Mouse (Mus musculus) urinary bladder, postnatal 14 days (tissue): ENCODE results near the gene Map4k4.

Source experiments
- DNase-seq: peaks from one replicate; pipeline ENCODE4 v3.0.0; 2021; ENCODE audit warnings: low spot score

Map4k4 gene

GRCm38 (mm10) chr1:40037831-40038230 is 137.1 kb downstream of the Map4k4 start:
- DNase-seq, result no peak

GRCm38 (mm10) chr1:40045686-40046085 is 145.0 kb downstream of the Map4k4 start:
- no peak for DNase-seq

- DNase-seq, result no peak
Observed at GRCm38 (mm10) chr1:40046600-40046999, 145.9 kb downstream of the Map4k4 start.

- no peak for DNase-seq
Observed at GRCm38 (mm10) chr1:40051157-40051556, 150.4 kb downstream of the Map4k4 start.

GRCm38 (mm10) chr1:40052156-40052555 is 151.4 kb downstream of the Map4k4 start:
- no peak for DNase-seq

GRCm38 (mm10) chr1:40053071-40053470 is 152.4 kb downstream of the Map4k4 start:
- DNase-seq, result no peak

GRCm38 (mm10) chr1:40055051-40055450 is 154.3 kb downstream of the Map4k4 start:
- DNase-seq, result no peak

GRCm38 (mm10) chr1:40055963-40056362 is 155.2 kb downstream of the Map4k4 start:
- no peak for DNase-seq

GRCm38 (mm10) chr1:40057351-40057750 is 156.6 kb downstream of the Map4k4 start:
- DNase-seq, result no peak

GRCm38 (mm10) chr1:40058013-40058412 is 157.3 kb downstream of the Map4k4 start:
- DNase-seq, result no peak

GRCm38 (mm10) chr1:40059122-40059774 is 158.5 kb downstream of the Map4k4 start:
- DNase-seq, result no peak

GRCm38 (mm10) chr1:40061359-40061758 is 160.6 kb downstream of the Map4k4 start:
- no peak for DNase-seq

GRCm38 (mm10) chr1:40063409-40063808 is 162.7 kb downstream of the Map4k4 start:
- DNase-seq, result no peak

GRCm38 (mm10) chr1:40064508-40064907 is 163.8 kb downstream of the Map4k4 start:
- DNase-seq, result no peak

GRCm38 (mm10) chr1:40072558-40072957 is 171.8 kb downstream of the Map4k4 start:
- DNase-seq, result no peak

GRCm38 (mm10) chr1:40073779-40074178 is 173.1 kb downstream of the Map4k4 start, which contains the start of gene Il1r2:
TSS of gene Il1r2 (plus strand) at chr1:40074079.
- peak; percentile 14 for DNase-seq
